Mouse (Mus musculus) thymus, adult 2 months (tissue): Measurements from ENCODE around the gene Etl4. TPM values are rescaled to one million over a fixed set of nuclear protein-coding genes. Genes with fewer than 3 reads are reported as not detected.

Source experiments
- DNase-seq: peaks from one replicate; pipeline ENCODE4 v3.0.0; 2021
- H3K27ac ChIP-seq: fragments of 200-500 bp; 2 replicates; pipeline ENCODE4 v1.5.1; 2012; ENCODE audit warnings: low read length, control low read depth; ENCODE audit not compliant: control insufficient read depth, insufficient read depth
- H3K27me3 ChIP-seq: fragments of 200-500 bp; 2 replicates; pipeline ENCODE4 v1.6.1; 2012; ENCODE audit warnings: mild to moderate bottlenecking, low read length, moderate library complexity, mixed read lengths; ENCODE audit not compliant: control insufficient read depth, insufficient read depth
- H3K36me3 ChIP-seq: fragments of 200-500 bp; 2 replicates; pipeline ENCODE4 v1.6.1; 2012; ENCODE audit warnings: mild to moderate bottlenecking, low read length, moderate library complexity; ENCODE audit not compliant: control insufficient read depth, insufficient read depth
- H3K4me1 ChIP-seq: fragments of 200-500 bp; replicated peaks from 2 replicates; pipeline ENCODE4 v1.6.1; 2012; ENCODE audit warnings: low read length; ENCODE audit not compliant: control insufficient read depth, insufficient read depth
- H3K4me3 ChIP-seq: fragments of 200-500 bp; 2 replicates; pipeline ENCODE4 v1.5.1; 2012; ENCODE audit warnings: mild to moderate bottlenecking, low read length, control low read depth, moderate library complexity; ENCODE audit not compliant: control insufficient read depth, insufficient read depth
- CTCF ChIP-seq: fragments of 200-500 bp; IDR thresholded peaks from 2 replicates; pipeline ENCODE4 v1.5.1; 2012; ENCODE audit warnings: mild to moderate bottlenecking, control low read depth, low read length, moderate library complexity, borderline replicate concordance; ENCODE audit not compliant: control insufficient read depth, poor library complexity, insufficient read depth; ENCODE audit errors: extremely low read depth
- POLR2A ChIP-seq: fragments of 200-500 bp; IDR thresholded peaks from 2 replicates; pipeline ENCODE4 v1.6.1; 2012; ENCODE audit warnings: mild to moderate bottlenecking, low read length, control low read depth, moderate library complexity; ENCODE audit not compliant: control insufficient read depth, poor library complexity, insufficient read depth; ENCODE audit errors: extremely low read depth
- WGBS: fragments of 180-500 bp; shearing (Covaris S2); methylation state at CpG from one replicate; pipeline ENCODE4 v1.1.7; 2018; 5-methylcytosine and 5-hydroxymethylcytosine counted together
- polyA plus RNA-seq: library from polyadenylated mRNA; depleted of rRNA; stranded (reverse); fragments of >200 nt; gene quantifications from 2 replicates; pipeline ENCODE4 v1.2.3, GENCODE M21; 2012

Etl4 gene
- polyA plus RNA-seq, 1 experiment, result 9.7 TPM

GRCm38 (mm10) chr2:20555706-20556105 lies 646.1 kb downstream of the Etl4 start:
- H3K4me1 ChIP-seq, result no peaks in the 10 kb centered on the region
- no peaks in the 10 kb centered on the region for H3K27me3 ChIP-seq
- TF ChIP-seq POLR2A (no peak), CTCF (no peak)
- H3K4me3 ChIP-seq, result no peak overlapping the region
- no peaks in the 10 kb centered on the region for H3K36me3 ChIP-seq
- no peak overlapping the region for H3K27ac ChIP-seq
- 24% methylated on average over 3 of the region's 3 CpGs for WGBS
- no peak for DNase-seq

GRCm38 (mm10) chr2:20559083-20559482 lies 649.5 kb downstream of the Etl4 start:
- no peaks in the 10 kb centered on the region for H3K36me3 ChIP-seq
- DNase-seq, result no peak
- no peak for TF ChIP-seq CTCF
- no peak overlapping the region for H3K4me3 ChIP-seq
- H3K27ac ChIP-seq, result no peak overlapping the region
- H3K27me3 ChIP-seq, result no peaks in the 10 kb centered on the region
- 86% methylated on average over 5 of the region's 5 CpGs for WGBS
- no peaks in the 10 kb centered on the region for H3K4me1 ChIP-seq

- H3K36me3 ChIP-seq, result no peaks in the 10 kb centered on the region
- whole genome bisulfite sequencing, result 53% methylated on average over 2 of the region's 2 CpGs
- no peaks in the 10 kb centered on the region for H3K27me3 ChIP-seq
- TF ChIP-seq CTCF (no peak), POLR2A (no peak)
- no peaks in the 10 kb centered on the region for H3K4me1 ChIP-seq
- no peak for DNase-seq
- H3K27ac ChIP-seq, result no peak overlapping the region
- H3K4me3 ChIP-seq, result no peak overlapping the region
Measured at GRCm38 (mm10) chr2:20559723-20560122, 650.1 kb downstream of the Etl4 start.

- Histone ChIP-seq H3K27ac (no peak overlapping the region), H3K36me3 (no peaks in the 10 kb centered on the region), H3K27me3 (no peaks in the 10 kb centered on the region), H3K4me3 (no peak overlapping the region), H3K4me1 (no peaks in the 10 kb centered on the region)
- DNase-seq, result no peak
- 88% methylated on average over 9 of the region's 9 CpGs for WGBS
- no peak for TF ChIP-seq POLR2A
- TF ChIP-seq CTCF, result no peak
Measured at GRCm38 (mm10) chr2:20560581-20560980, 651.0 kb downstream of the Etl4 start.

- Histone ChIP-seq H3K27ac (no peak overlapping the region), H3K36me3 (no peaks in the 10 kb centered on the region), H3K27me3 (no peaks in the 10 kb centered on the region), H3K4me1 (no peaks in the 10 kb centered on the region), H3K4me3 (no peak overlapping the region)
- TF ChIP-seq POLR2A (no peak), CTCF (no peak)
- no peak for DNase-seq
- WGBS, result 75% methylated on average over 6 of the region's 6 CpGs
Measured at GRCm38 (mm10) chr2:20563036-20563435, 653.5 kb downstream of the Etl4 start.

- no peak for DNase-seq
- no peak overlapping the region for H3K27ac ChIP-seq
- H3K27me3 ChIP-seq, result no peaks in the 10 kb centered on the region
- WGBS, result 82% methylated on average over 1 of the region's 1 CpGs
- H3K4me3 ChIP-seq, result no peak overlapping the region
- no peaks in the 10 kb centered on the region for H3K36me3 ChIP-seq
- TF ChIP-seq POLR2A (no peak), CTCF (no peak)
- H3K4me1 ChIP-seq, result no peaks in the 10 kb centered on the region
Measured at GRCm38 (mm10) chr2:20568456-20568855, 658.9 kb downstream of the Etl4 start.

GRCm38 (mm10) chr2:20571940-20572339 lies 662.4 kb downstream of the Etl4 start:
- no peak overlapping the region for H3K27ac ChIP-seq
- H3K27me3 ChIP-seq, result no peaks in the 10 kb centered on the region
- WGBS, result 97% methylated on average over 1 of the region's 1 CpGs
- TF ChIP-seq POLR2A, result no peak
- TF ChIP-seq CTCF, result no peak
- no peaks in the 10 kb centered on the region for H3K4me1 ChIP-seq
- DNase-seq, result no peak
- H3K36me3 ChIP-seq, result no peaks in the 10 kb centered on the region
- no peak overlapping the region for H3K4me3 ChIP-seq

- 83% methylated on average over 3 of the region's 3 CpGs for WGBS
- Histone ChIP-seq H3K4me1 (no peaks in the 10 kb centered on the region), H3K27ac (no peak overlapping the region), H3K27me3 (no peaks in the 10 kb centered on the region), H3K4me3 (no peak overlapping the region), H3K36me3 (no peaks in the 10 kb centered on the region)
- TF ChIP-seq POLR2A, result no peak
- no peak for TF ChIP-seq CTCF
- no peak for DNase-seq
Measured at GRCm38 (mm10) chr2:20580331-20580730, 670.8 kb downstream of the Etl4 start.
